Mouse (Mus musculus) adrenal gland (tissue): ENCODE measurements around the gene Slc23a2.

Source experiments
- intact Hi-C: fragments of 180-260 bp; cut with DNase I; formaldehyde crosslinking; loops from one replicate; pipeline ENCODE4 v1.15.1; 2025

Gene Slc23a2

DNA sequence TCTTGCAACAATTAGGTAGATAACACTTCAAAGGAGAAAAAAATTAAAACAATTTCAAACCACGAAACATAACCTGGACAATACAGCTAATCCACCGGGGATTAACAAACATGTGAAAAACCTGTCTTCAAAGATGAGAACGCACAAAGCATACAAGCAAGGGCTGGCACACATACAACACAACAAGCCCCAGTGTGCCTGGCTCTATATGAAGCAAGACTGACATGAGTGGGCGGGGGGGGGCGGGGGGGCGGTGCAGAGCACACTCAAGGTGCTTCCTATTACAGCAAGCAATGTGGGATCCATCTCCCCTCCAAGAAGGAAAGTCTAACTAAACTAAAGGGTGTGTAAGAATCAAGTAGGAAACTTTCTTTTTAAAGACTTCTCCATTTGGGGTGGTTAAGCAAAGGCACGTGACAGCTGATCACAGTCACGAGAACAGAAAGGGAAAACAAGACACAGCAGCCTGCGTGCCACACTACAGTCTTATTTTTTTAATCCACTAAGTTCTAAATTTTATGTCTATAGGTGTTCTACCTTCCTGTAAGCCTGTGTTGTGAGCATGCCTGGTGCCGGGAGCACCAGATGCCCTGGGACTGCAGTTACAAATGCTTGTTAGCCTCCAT lies 42.3 kb downstream of the Slc23a2 start:
- intact Hi-C loops, result no loop called here

DNA sequence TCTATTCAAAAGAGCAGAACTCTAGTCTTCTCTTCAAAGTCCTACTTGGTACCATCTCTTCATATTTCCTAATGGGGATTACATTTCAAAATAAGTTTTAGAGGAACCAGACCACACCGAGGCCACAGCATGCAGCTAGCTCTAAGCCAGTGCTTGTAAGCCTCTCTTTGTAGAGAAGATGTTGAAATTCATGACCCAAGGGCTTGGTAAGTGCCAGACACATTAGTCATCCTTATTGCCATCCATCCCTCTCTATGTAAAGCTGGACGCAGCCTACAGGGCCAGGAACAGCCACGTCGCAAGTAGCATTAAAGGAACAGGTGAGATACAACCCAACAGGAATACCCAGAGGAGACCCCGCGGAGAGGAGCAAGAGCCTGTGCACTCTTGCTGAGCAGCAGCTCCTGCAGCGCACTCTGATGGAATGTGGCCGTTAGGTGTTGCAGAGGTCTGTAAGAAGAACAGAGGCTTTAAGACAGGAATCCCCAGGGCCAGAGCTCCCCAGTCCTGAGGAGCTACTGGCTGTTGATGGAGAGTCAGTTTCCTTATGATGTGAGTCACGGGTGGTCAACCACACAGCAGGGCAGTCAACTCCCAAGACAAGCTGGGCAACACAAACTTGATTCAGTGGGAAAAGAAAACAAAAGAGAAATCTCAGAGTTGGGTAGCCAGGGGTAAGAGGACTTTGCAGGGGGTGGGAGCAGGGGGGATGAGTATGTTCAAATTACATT lies 45.8 kb downstream of the Slc23a2 start:
- intact Hi-C loops, result no loop called here

- intact Hi-C loops, result no loop called here
Measured at GRCm38 (mm10) chr2:132098365-132098764, 46.5 kb downstream of the Slc23a2 start.

- intact Hi-C loops, result no loop called here
Measured at GRCm38 (mm10) chr2:132096582-132096981, 48.3 kb downstream of the Slc23a2 start.

DNA sequence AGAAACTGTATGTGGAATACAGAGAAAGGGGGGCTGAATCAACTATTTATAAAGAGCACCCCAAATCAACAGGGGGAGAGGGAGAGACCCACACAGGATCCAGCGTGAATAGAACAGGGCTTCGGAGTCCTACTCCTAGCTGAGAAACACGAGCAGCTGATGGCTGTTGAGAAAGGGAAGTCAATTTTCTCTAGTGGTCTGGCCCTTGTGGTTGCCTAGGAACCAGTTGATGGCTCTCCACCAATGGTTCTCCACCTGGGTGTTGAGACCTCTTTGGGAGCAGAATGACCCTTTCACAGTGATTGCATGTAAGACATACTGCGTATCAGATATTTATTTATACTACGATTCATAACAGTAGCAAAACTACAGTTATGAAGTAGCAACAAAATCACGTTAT lies 49.1 kb downstream of the Slc23a2 start:
- intact Hi-C loops, result no loop called here

- intact Hi-C loops, result no loop called here
Measured at GRCm38 (mm10) chr2:132094441-132095230, 50.3 kb downstream of the Slc23a2 start.

DNA sequence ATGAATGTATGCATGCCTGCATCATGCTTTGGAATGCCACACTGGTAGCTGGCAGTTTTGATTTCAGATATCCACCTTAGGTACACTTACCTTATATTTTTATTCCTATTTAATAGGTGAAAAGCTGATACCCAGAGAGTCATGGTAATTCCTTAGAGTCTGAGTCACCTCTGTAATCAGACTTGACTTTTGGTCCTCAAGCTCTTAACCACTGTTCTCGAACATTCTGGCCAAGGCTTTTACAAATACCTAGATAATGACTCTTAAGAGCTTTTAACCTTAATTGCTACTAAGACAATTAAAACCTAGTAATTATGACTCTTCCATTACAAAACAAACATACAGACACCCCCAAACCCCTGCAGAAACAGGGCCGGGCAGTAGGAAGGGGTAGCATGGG lies 51.2 kb downstream of the Slc23a2 start:
- intact Hi-C loops, result no loop called here

GRCm38 (mm10) chr2:132093298-132093697 lies 51.6 kb downstream of the Slc23a2 start:
- intact Hi-C loops, result no loop called here

GRCm38 (mm10) chr2:132092722-132093121 lies 52.2 kb downstream of the Slc23a2 start:
- intact Hi-C loops, result no loop called here

GRCm38 (mm10) chr2:132091749-132092148 lies 53.2 kb downstream of the Slc23a2 start:
- intact Hi-C loops, result no loop called here

DNA sequence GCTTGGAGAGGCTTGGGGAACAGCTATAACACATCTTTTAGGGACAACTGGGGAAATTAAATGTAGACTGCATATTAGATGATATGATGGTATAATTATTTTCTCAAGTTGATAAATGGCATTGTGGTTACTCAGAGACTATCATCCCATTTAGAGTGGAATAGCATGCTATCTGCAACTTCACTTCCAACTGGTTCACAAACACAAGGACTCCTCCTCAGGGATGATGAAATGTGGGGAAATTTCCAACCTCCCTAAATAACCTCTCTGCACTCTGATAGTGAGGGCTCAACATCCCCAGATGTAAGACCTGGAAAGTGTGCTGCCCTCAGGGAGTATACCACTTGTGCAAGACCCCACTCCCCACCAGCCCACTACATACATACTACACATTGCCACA lies 60.1 kb downstream of the Slc23a2 start:
- intact Hi-C loops, result no loop called here

GRCm38 (mm10) chr2:132084396-132084795 lies 60.5 kb downstream of the Slc23a2 start:
- intact Hi-C loops, result no loop called here

DNA sequence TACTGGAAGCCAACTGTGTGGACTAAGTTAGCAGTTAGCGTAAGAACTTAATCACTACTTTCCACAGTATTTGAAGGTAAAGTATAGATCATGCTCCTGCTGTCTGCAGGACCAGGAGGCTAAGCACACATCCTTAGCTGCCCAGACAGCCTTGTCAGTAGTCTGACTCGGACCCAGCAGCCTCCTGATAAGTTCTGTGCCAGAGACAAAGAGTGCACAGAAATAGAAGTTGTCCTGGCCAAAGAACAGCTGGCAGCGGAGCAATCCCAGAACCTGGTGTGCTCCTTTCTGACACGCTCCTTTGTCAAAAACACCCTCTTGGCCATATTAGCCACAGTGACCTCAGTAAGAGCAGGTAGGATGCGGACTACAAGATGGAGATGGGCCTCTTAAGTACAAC lies 65.8 kb downstream of the Slc23a2 start:
- intact Hi-C loops, result no loop called here

DNA sequence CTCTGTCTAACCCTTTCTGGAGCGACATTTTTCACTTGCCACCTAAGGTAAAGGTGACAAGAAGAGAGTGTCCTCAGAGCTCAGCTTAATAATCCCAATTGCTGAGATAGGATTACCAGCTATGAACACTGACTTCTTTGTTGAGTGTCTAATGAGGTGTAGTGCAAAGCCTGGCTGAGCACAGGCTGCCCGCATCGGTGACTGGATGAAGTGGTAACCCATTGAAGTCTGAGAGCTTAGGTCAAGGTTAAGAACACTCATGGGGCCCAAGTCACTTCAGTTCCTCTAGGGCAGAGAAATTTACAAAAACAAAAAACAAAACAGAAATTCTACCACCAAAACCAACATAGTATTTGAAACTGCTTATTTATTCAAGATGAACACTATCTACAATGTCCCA lies 71.9 kb downstream of the Slc23a2 start:
- intact Hi-C loops, result no loop called here

- intact Hi-C loops, result no loop called here
Measured at GRCm38 (mm10) chr2:132069985-132070735, 74.7 kb downstream of the Slc23a2 start.

DNA sequence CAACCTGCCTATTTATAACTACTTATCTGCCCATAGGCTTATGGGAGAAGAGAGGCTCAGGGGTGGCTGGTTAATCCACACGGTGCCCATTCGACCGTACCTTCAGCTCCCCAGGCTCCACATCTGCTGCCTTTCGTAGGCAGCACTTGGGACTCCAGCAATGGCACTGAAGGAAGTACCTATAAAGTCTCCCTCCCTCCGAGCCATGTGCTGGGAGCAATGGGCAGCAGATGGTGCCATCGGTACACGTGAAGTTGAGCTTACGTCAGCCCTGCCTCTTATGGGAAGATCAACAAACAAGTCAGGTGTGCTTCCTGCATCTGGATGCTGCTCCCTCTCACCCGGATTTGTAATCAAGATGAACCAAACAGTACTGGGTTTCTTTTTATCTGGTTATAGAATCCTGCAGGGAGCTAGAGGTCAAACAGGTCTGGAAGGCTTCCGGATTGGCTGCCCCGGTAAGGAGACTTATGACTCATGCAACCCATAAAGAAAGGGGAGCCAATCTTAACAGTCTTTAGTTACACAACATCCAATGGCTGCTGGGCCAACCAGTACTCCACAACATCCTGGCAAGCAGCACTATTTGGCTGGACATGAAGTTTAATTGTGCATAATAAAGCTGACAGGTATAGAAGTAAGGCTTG lies 80.6 kb downstream of the Slc23a2 start:
- intact Hi-C loops, result no loop called here

DNA sequence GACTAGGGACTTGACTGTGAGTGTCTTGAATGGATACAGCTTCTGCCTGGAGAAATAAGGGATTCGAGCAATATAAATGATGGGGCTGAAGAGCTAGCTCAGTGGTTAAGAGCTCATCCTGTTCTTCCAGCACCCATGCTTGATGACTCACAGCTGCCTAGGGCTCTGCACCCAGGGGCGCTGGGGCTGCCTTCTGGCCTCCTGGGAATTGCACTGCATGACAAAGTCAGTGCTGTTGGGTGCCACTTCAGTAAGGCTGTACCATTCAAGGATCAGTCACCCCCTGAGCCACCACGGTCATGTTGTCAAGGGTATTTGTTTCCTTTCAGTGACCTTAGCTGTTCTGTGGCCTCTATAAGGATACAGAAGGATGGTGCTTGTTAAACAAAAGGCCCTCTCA lies 81.1 kb downstream of the Slc23a2 start:
- intact Hi-C loops, result no loop called here

GRCm38 (mm10) chr2:132061884-132062283 lies 83.0 kb downstream of the Slc23a2 start:
- intact Hi-C loops, result no loop called here

GRCm38 (mm10) chr2:132059919-132060318 lies 85.0 kb downstream of the Slc23a2 start:
- intact Hi-C loops, result loop anchor here (5.0 kb wide), 1 partner anchor 78 kb away; no protein-coding TSS in a partner anchor

DNA sequence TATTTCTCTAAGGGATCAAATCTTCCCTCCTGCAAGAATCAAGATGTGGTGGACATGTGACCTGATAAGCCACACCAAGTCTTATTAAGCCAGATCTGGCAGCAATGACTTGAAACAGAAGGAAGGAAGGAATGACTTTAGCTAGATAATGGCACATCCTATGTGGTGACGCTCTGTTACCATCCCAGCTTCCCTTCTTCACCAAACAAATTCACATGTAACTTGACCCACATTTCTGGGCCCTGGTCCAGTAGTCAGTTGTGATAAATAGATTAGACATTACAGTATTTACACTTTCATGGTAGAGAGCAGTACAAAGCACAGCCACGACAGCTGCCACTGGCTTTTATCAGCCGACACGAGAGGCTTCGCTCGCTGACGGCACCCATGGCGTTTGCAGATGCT lies 89.6 kb downstream of the Slc23a2 start:
- intact Hi-C loops, result loop anchor here (5.0 kb wide), 1 partner anchor 73 kb away; no protein-coding TSS in a partner anchor

DNA sequence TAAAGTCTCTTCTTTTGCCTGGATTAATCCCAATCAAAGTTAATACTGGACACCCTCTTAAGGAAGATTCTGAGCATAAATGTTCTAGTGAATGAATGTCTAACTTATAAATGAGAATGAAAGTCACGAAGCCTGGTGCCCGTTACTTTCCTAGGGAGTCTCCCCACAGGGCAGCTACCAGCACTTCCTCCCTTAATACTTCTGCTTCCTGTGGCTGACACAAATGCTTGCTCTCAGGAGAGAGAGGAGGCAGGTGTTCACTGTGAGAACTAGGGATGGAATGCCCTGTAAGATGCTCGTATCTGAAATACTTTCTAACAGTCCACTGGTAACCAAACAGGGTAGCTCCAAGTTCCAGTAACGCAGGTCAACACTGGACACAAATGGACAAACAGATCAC lies 91.1 kb downstream of the Slc23a2 start:
- intact Hi-C loops, result no loop called here
